Mouse (Mus musculus): ENCODE measurements at regions not wholly inside any gene's neighbourhood (a gene's known extent, or its start where the extent isn't known, plus 50 kb on each side); places are given as distances from the start of the nearest gene placed in this dataset.

GRCm38 (mm10) chr12:27849537-27849936 lies 507.2 kb upstream of the Sox11 start:
- no peak overlapping the region for H3K4me3 ChIP-seq (ENCODE audit: low read depth, low read length)
- H3K4me1 ChIP-seq (ENCODE audit: insufficient read depth, low read depth, low read length), result no peaks in the 10 kb centered on the region
- TF ChIP-seq POLR2AphosphoS5 (IDR thresholded peaks at IDR 0.05; ENCODE audit: insufficient replicate concordance, low read depth, low read length) (no peak), CTCF (IDR thresholded peaks at IDR 0.05; ENCODE audit: low read depth, low read length) (no peak), TAL1 (conservative IDR thresholded peaks at IDR 0.05; ENCODE audit: low read depth, low read length) (no peak), GATA1 (IDR thresholded peaks at IDR 0.05; ENCODE audit: borderline replicate concordance, low read length) (no peak), GATA2 (IDR thresholded peaks at IDR 0.05; ENCODE audit: borderline replicate concordance, low read depth, low read length) (no peak)
- H3K9me3 ChIP-seq (replicated peaks), result peaks cover 54% of the 10 kb centered on the region
- H3K27me3 ChIP-seq (ENCODE audit: insufficient read depth, low read length), result no peaks in the 10 kb centered on the region
- no peak for DNase-seq (ENCODE audit: low spot score)
- no peak for ATAC-seq (ENCODE audit: extremely low read depth, insufficient number of reproducible peaks, low FRiP score, poor library complexity, severe bottlenecking)
- H3K36me3 ChIP-seq (replicated peaks), result no peaks in the 10 kb centered on the region

DNA sequence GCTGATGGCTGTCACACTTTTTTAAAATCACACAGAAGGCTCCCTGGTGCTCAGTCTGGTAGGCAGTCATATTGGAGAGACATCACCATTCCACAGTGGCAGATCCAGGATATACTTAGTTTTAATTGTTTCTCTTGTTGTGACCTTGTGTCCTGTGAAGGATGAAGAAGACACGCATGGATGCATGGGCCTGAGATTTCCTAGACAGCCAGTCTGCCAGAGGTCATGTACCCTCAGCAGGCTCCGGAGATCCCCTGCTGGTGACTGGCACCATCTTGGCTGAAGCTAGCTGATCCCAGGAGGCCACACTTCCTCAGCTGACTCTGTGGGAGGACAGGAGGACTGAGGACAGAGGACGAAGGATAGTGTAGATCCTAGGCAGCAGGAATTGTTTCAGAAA lies 506.7 kb upstream of the Sox11 start:
- no peak for DNase-seq (ENCODE audit: low spot score)
- H3K9me3 ChIP-seq (replicated peaks), result peaks cover 54% of the 10 kb centered on the region

DNA sequence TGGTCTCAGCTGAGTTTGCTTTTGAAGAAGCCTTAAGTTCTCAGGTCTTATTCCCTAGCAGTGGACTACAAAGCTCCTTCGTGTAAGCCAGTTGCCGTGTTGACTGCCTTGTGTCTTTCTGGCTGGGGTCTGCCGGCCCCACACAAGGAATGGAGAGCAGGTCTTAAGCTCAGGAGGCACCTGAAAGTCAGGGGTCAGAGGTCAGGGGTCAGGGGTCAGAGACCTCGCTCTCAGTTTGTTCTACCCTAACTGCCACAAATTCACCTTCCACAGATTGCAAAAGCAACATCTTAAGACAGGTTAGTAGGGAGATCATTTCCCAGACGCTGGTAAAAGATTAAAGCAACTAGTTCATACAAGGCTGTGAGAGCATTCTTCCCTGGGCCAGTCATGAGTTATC lies 505.8 kb upstream of the Sox11 start:
- H3K36me3 ChIP-seq (replicated peaks), result no peaks in the 10 kb centered on the region
- no peak for TF ChIP-seq TAL1 (conservative IDR thresholded peaks at IDR 0.05; ENCODE audit: low read depth, low read length)
- TF ChIP-seq POLR2AphosphoS5 (IDR thresholded peaks at IDR 0.05; ENCODE audit: insufficient replicate concordance, low read depth, low read length), result no peak
- no peak for TF ChIP-seq CTCF (IDR thresholded peaks at IDR 0.05; ENCODE audit: low read depth, low read length)
- no peak for TF ChIP-seq GATA1 (IDR thresholded peaks at IDR 0.05; ENCODE audit: borderline replicate concordance, low read length)
- no peak for TF ChIP-seq GATA2 (IDR thresholded peaks at IDR 0.05; ENCODE audit: borderline replicate concordance, low read depth, low read length)
- no peaks in the 10 kb centered on the region for H3K27me3 ChIP-seq (ENCODE audit: insufficient read depth, low read length)
- ATAC-seq (ENCODE audit: extremely low read depth, insufficient number of reproducible peaks, low FRiP score, poor library complexity, severe bottlenecking), result no peak
- no peak for DNase-seq (ENCODE audit: low spot score)
- H3K4me3 ChIP-seq (ENCODE audit: low read depth, low read length), result no peak overlapping the region
- H3K9me3 ChIP-seq (replicated peaks), result peaks cover 54% of the 10 kb centered on the region
- H3K4me1 ChIP-seq (ENCODE audit: insufficient read depth, low read depth, low read length), result no peaks in the 10 kb centered on the region

More for the DNA sequence above, 506.7 kb upstream of the Sox11 start:
- Histone ChIP-seq H3K36me3 (replicated peaks) (no peaks in the 10 kb centered on the region), H3K4me1 (ENCODE audit: insufficient read depth, low read depth, low read length) (no peaks in the 10 kb centered on the region), H3K27me3 (ENCODE audit: insufficient read depth, low read length) (no peaks in the 10 kb centered on the region), H3K4me3 (ENCODE audit: low read depth, low read length) (no peak overlapping the region)
- no peak for ATAC-seq (ENCODE audit: extremely low read depth, insufficient number of reproducible peaks, low FRiP score, poor library complexity, severe bottlenecking)
- TF ChIP-seq GATA1 (IDR thresholded peaks at IDR 0.05; ENCODE audit: borderline replicate concordance, low read length) (no peak), TAL1 (conservative IDR thresholded peaks at IDR 0.05; ENCODE audit: low read depth, low read length) (no peak), POLR2AphosphoS5 (IDR thresholded peaks at IDR 0.05; ENCODE audit: insufficient replicate concordance, low read depth, low read length) (no peak)

- TF ChIP-seq CTCF (IDR thresholded peaks at IDR 0.05; ENCODE audit: low read depth, low read length) (no peak), POLR2AphosphoS5 (IDR thresholded peaks at IDR 0.05; ENCODE audit: insufficient replicate concordance, low read depth, low read length) (no peak), GATA2 (IDR thresholded peaks at IDR 0.05; ENCODE audit: borderline replicate concordance, low read depth, low read length) (no peak), GATA1 (IDR thresholded peaks at IDR 0.05; ENCODE audit: borderline replicate concordance, low read length) (no peak), TAL1 (conservative IDR thresholded peaks at IDR 0.05; ENCODE audit: low read depth, low read length) (no peak)
- DNase-seq (ENCODE audit: low spot score), result no peak
- Histone ChIP-seq H3K36me3 (replicated peaks) (no peaks in the 10 kb centered on the region), H3K4me3 (ENCODE audit: low read depth, low read length) (no peak overlapping the region), H3K9me3 (replicated peaks) (peaks cover 49% of the 10 kb centered on the region), H3K4me1 (ENCODE audit: insufficient read depth, low read depth, low read length) (no peaks in the 10 kb centered on the region), H3K27me3 (ENCODE audit: insufficient read depth, low read length) (no peaks in the 10 kb centered on the region)
- ATAC-seq (ENCODE audit: extremely low read depth, insufficient number of reproducible peaks, low FRiP score, poor library complexity, severe bottlenecking), result no peak
These were observed 505.0 kb upstream of the Sox11 start for GRCm38 (mm10) chr12:27847397-27847796.

DNA sequence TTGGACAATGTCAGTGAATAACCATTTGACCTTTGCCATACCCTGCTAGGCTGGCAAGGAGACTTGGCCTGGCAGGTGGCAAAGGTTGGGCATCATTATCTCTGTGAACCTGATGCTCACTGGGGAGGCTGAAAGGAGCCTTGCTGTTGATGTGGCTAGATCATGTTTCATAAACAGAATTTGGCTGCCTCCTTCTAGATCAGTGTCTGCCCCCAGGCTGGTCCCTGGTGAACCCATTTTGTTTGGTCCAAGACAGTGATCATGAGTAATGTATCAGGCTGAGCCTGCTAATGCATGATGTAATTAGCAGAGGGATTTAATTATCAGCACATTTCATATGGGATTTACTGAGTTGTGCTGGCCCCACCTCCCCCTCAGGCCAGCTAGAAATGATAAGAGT lies 502.6 kb upstream of the Sox11 start:
- ATAC-seq (ENCODE audit: extremely low read depth, insufficient number of reproducible peaks, low FRiP score, poor library complexity, severe bottlenecking), result no peak
- Histone ChIP-seq H3K4me1 (ENCODE audit: insufficient read depth, low read depth, low read length) (no peaks in the 10 kb centered on the region), H3K27me3 (ENCODE audit: insufficient read depth, low read length) (no peaks in the 10 kb centered on the region), H3K36me3 (replicated peaks) (no peaks in the 10 kb centered on the region), H3K4me3 (ENCODE audit: low read depth, low read length) (no peak overlapping the region), H3K9me3 (replicated peaks) (peaks cover 47% of the 10 kb centered on the region)
- TF ChIP-seq GATA1 (IDR thresholded peaks at IDR 0.05; ENCODE audit: borderline replicate concordance, low read length), result no peak
- no peak for TF ChIP-seq TAL1 (conservative IDR thresholded peaks at IDR 0.05; ENCODE audit: low read depth, low read length)
- no peak for TF ChIP-seq GATA2 (IDR thresholded peaks at IDR 0.05; ENCODE audit: borderline replicate concordance, low read depth, low read length)
- TF ChIP-seq CTCF (IDR thresholded peaks at IDR 0.05; ENCODE audit: low read depth, low read length), result no peak
- no peak for TF ChIP-seq POLR2AphosphoS5 (IDR thresholded peaks at IDR 0.05; ENCODE audit: insufficient replicate concordance, low read depth, low read length)
- no peak for DNase-seq (ENCODE audit: low spot score)

- Histone ChIP-seq H3K27me3 (ENCODE audit: insufficient read depth, low read length) (no peaks in the 10 kb centered on the region), H3K4me3 (ENCODE audit: low read depth, low read length) (no peak overlapping the region), H3K9me3 (replicated peaks) (peaks cover 27% of the 10 kb centered on the region), H3K4me1 (ENCODE audit: insufficient read depth, low read depth, low read length) (no peaks in the 10 kb centered on the region), H3K36me3 (replicated peaks) (no peaks in the 10 kb centered on the region)
- no peak for TF ChIP-seq TAL1 (conservative IDR thresholded peaks at IDR 0.05; ENCODE audit: low read depth, low read length)
- no peak for TF ChIP-seq CTCF (IDR thresholded peaks at IDR 0.05; ENCODE audit: low read depth, low read length)
- TF ChIP-seq GATA2 (IDR thresholded peaks at IDR 0.05; ENCODE audit: borderline replicate concordance, low read depth, low read length), result no peak
- TF ChIP-seq GATA1 (IDR thresholded peaks at IDR 0.05; ENCODE audit: borderline replicate concordance, low read length), result no peak
- no peak for TF ChIP-seq POLR2AphosphoS5 (IDR thresholded peaks at IDR 0.05; ENCODE audit: insufficient replicate concordance, low read depth, low read length)
- no peak for DNase-seq (ENCODE audit: low spot score)
- ATAC-seq (ENCODE audit: extremely low read depth, insufficient number of reproducible peaks, low FRiP score, poor library complexity, severe bottlenecking), result no peak
These were observed 496.6 kb upstream of the Sox11 start for GRCm38 (mm10) chr12:27838955-27839354.

Measured in G1E (cell line).